ENCODE assay signal across 16 mouse cellular contexts in the genomic region with DNA sequence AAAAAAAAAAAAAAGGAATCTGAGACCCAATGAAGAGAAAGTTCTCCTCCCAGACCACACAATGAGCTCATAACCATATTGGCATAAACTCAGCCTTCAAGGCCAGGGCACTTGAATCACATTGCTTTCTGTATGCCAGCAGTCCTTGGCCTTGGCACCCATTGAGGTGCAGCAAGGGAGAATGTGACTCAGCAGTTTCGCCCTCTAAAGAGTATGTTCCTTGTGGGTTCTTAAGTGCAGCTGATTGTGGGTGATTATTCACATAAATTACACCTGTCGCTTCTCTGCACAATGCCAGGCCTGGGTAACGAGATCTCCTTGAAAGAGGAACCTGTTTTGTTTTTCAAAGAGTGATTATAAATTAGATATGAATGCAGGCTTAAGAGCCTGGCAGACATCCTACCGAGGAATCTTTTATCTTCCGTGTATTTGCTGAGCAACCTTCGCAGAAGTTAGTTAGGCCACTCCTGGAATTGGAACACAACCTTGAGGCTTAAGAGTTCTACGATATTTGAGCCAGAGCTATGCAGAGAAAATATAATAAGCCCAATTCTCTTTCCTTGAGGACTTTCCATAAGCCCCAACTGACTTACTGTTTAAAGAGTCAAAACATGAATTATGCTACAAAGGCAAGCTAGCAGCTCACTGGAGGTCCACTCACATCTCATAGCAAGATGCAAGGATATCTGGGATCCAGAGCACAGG. TPM values are rescaled to one million over a fixed set of nuclear protein-coding genes. Genes with fewer than 3 reads are reported as not detected.
A peak's percentile ranks its signal among the peaks of the same experiment; 100 is the strongest.
DNase-seq lines count a peak whose midpoint lies in the region; ATAC-seq and TF ChIP-seq lines count a peak whose summit lies in the region.
"Had no signal": no experiment of that assay in that cellular context is flagged by ENCODE, and none has a peak within 500 bp of the region (broad histone marks: within the 10 kb centered on the region; RNA-seq: fewer than 3 reads in every experiment).

No protein-coding gene starts in this region.

- no peaks in the 10 kb centered on the region for H3K27me3 ChIP-seq in liver, adult 2 months (ENCODE audit: control insufficient read depth, insufficient read depth, low read length)
- H3K27me3 ChIP-seq in liver, embryonic 12.5 days (replicated peaks), result no peaks in the 10 kb centered on the region; the same call in 1 of the 2 replicates
- H3K27me3 ChIP-seq in embryonic facial prominence, embryonic 14.5 days (replicated peaks; ENCODE audit: control insufficient read depth, insufficient read depth, low read length), result 0 out of 2 replicates have a peak, but pooled peaks cover 4% of the 10 kb centered on the region
- peaks cover 3% of the 10 kb centered on the region; the same call in 1 of the 2 replicates for H3K27me3 ChIP-seq in hindbrain, embryonic 16.5 days (replicated peaks; ENCODE audit: control insufficient read depth, insufficient read depth, low read length)
- no peaks in the 10 kb centered on the region for H3K27me3 ChIP-seq in liver, postnatal 0 days (ENCODE audit: insufficient read depth, low read length)

- no peak overlapping the region for H3K9ac ChIP-seq in liver, adult 2 months (ENCODE audit: low read depth, low read length)
- H3K9ac ChIP-seq in liver, embryonic 12.5 days, result no peak overlapping the region
- no peak overlapping the region for H3K9ac ChIP-seq in embryonic facial prominence, embryonic 14.5 days (ENCODE audit: low read depth, low read length)
- no peak overlapping the region for H3K9ac ChIP-seq in hindbrain, embryonic 16.5 days (ENCODE audit: low read depth, low read length)
- H3K9ac ChIP-seq in liver, postnatal 0 days (replicated peaks), result no peak overlapping the region
- H3K9ac ChIP-seq: hindbrain, embryonic 14.5 days; midbrain, embryonic 13.5 days had no signal

- H3K4me1 ChIP-seq in liver, adult 2 months (ENCODE audit: control insufficient read depth, insufficient read depth, low read length), result no peaks in the 10 kb centered on the region
- H3K4me1 ChIP-seq in liver, embryonic 12.5 days, result no peaks in the 10 kb centered on the region
- peaks cover 9% of the 10 kb centered on the region; the same call in 1 of the 2 replicates for H3K4me1 ChIP-seq in embryonic facial prominence, embryonic 14.5 days (ENCODE audit: control insufficient read depth, insufficient read depth, low read length)
- no peaks in the 10 kb centered on the region for H3K4me1 ChIP-seq in hindbrain, embryonic 16.5 days (ENCODE audit: control insufficient read depth, insufficient read depth, low read depth, low read length)
- no peaks in the 10 kb centered on the region for H3K4me1 ChIP-seq in liver, postnatal 0 days (ENCODE audit: insufficient read depth)

- no peak for TF ChIP-seq CTCF in liver, adult 2 months (IDR thresholded peaks at IDR 0.05; ENCODE audit: low read depth, low read length)
- TF ChIP-seq CTCF in liver, postnatal 0 days (IDR thresholded peaks at IDR 0.05; ENCODE audit: low read depth), result no peak

- H3K4me2 ChIP-seq in liver, embryonic 12.5 days, result no peak overlapping the region
- no peak overlapping the region for H3K4me2 ChIP-seq in embryonic facial prominence, embryonic 14.5 days (ENCODE audit: low read depth, low read length)
- H3K4me2 ChIP-seq in hindbrain, embryonic 16.5 days (ENCODE audit: low read length), result no peak overlapping the region
- H3K4me2 ChIP-seq in liver, postnatal 0 days (ENCODE audit: low read depth, low read length), result no peak overlapping the region
- H3K4me2 ChIP-seq: hindbrain, embryonic 14.5 days; liver, embryonic 11.5 days; midbrain, embryonic 13.5 days had no signal

- TF ChIP-seq POLR2A in liver, adult 2 months (IDR thresholded peaks at IDR 0.05; ENCODE audit: extremely low read depth, insufficient read depth, low read length), result no peak

- no peak for ATAC-seq in liver, embryonic 12.5 days
- peak; percentile 72 for ATAC-seq in embryonic facial prominence, embryonic 14.5 days (ENCODE audit: low read depth)
- ATAC-seq in megakaryocyte-erythroid progenitor cell, adult 5-6 weeks (replicated peaks; ENCODE audit: low FRiP score, low TSS enrichment, poor library complexity, severe bottlenecking), result no peak
- ATAC-seq in hindbrain, embryonic 16.5 days, result no peak
- no peak for ATAC-seq in liver, postnatal 0 days
- ATAC-seq: midbrain, embryonic 13.5 days had no signal

- H3K36me3 ChIP-seq in liver, adult 2 months (ENCODE audit: control insufficient read depth, insufficient read depth, low read length), result no peaks in the 10 kb centered on the region
- H3K36me3 ChIP-seq in liver, embryonic 12.5 days, result no peaks in the 10 kb centered on the region
- H3K36me3 ChIP-seq in embryonic facial prominence, embryonic 14.5 days (ENCODE audit: control insufficient read depth, insufficient read depth, low read length), result no peaks in the 10 kb centered on the region
- no peaks in the 10 kb centered on the region for H3K36me3 ChIP-seq in hindbrain, embryonic 16.5 days (ENCODE audit: control insufficient read depth, insufficient read depth, low read length)
- H3K36me3 ChIP-seq in liver, postnatal 0 days (replicated peaks; ENCODE audit: insufficient read depth, low read length), result no peaks in the 10 kb centered on the region
- H3K36me3 ChIP-seq: G1E; midbrain, embryonic 13.5 days had no signal

- H3K4me3 ChIP-seq in liver, adult 2 months (ENCODE audit: insufficient read depth, low read depth, low read length), result no peak overlapping the region
- H3K4me3 ChIP-seq in liver, embryonic 12.5 days, result no peak overlapping the region
- no peak overlapping the region for H3K4me3 ChIP-seq in embryonic facial prominence, embryonic 14.5 days (ENCODE audit: low read depth, low read length)
- H3K4me3 ChIP-seq in hindbrain, embryonic 16.5 days (ENCODE audit: low read length), result no peak overlapping the region
- H3K4me3 ChIP-seq in liver, postnatal 0 days (ENCODE audit: low read depth, low read length), result no peak overlapping the region
- H3K4me3 ChIP-seq: midbrain, embryonic 13.5 days had no signal

- H3K9me3 ChIP-seq in liver, embryonic 12.5 days (replicated peaks), result no peaks in the 10 kb centered on the region
- no peaks in the 10 kb centered on the region for H3K9me3 ChIP-seq in embryonic facial prominence, embryonic 14.5 days (ENCODE audit: control insufficient read depth, low read length)
- H3K9me3 ChIP-seq in hindbrain, embryonic 16.5 days (ENCODE audit: control insufficient read depth, low read length), result no peaks in the 10 kb centered on the region
- H3K9me3 ChIP-seq in liver, postnatal 0 days (ENCODE audit: low read length), result no peaks in the 10 kb centered on the region
- H3K9me3 ChIP-seq: midbrain, embryonic 13.5 days had no signal

- peak; percentile 31 for DNase-seq in liver, adult 2 months (ENCODE audit: extremely low read depth, low read depth, low spot score)
- DNase-seq in adipocyte (ENCODE audit: low spot score), result peak; percentile 35
- DNase-seq in embryonic facial prominence, embryonic 14.5 days (ENCODE audit: low spot score), result peak; percentile 69
- peak; percentile 56 for DNase-seq in lung, postnatal 25 days (ENCODE audit: low spot score)
- no peak for DNase-seq in liver, postnatal 0 days
- DNase-seq: gastrocnemius, postnatal 10 days; layer of hippocampus, postnatal 36 days; spleen, adult 18-20 months; thymus, postnatal 36 days had no signal

- H3K79me2 ChIP-seq in liver, adult 2 months (ENCODE audit: control insufficient read depth, insufficient read depth, low read length), result no peaks in the 10 kb centered on the region

- TF ChIP-seq EP300 in liver, postnatal 0 days (IDR thresholded peaks at IDR 0.05; ENCODE audit: low read depth), result no peak

- no peak overlapping the region for H3K27ac ChIP-seq in liver, adult 2 months (replicated peaks; ENCODE audit: insufficient read depth, low read depth, low read length)
- no peak overlapping the region for H3K27ac ChIP-seq in liver, embryonic 12.5 days
- H3K27ac ChIP-seq in embryonic facial prominence, embryonic 14.5 days (replicated peaks; ENCODE audit: low read depth, low read length), result no peak overlapping the region
- H3K27ac ChIP-seq in hindbrain, embryonic 16.5 days (ENCODE audit: low read depth, low read length), result no peak overlapping the region
- H3K27ac ChIP-seq in liver, postnatal 0 days (ENCODE audit: low read depth), result no peak overlapping the region
- H3K27ac ChIP-seq: hindbrain, embryonic 14.5 days; midbrain, embryonic 13.5 days had no signal

- WGBS in liver, adult 2 months, result 86% methylated on average over 7 of the region's 7 CpGs
- WGBS in liver, embryonic 12.5 days (ENCODE audit: insufficient replicate concordance), result 57% methylated on average over 7 of the region's 7 CpGs
- WGBS in embryonic facial prominence, embryonic 14.5 days, result 54% methylated on average over 7 of the region's 7 CpGs
- WGBS in hindbrain, embryonic 16.5 days, result 78% methylated on average over 7 of the region's 7 CpGs
- WGBS in liver, postnatal 0 days (ENCODE audit: insufficient replicate concordance), result 49% methylated on average over 7 of the region's 7 CpGs

RNA-seq across cellular contexts. Expression of a gene that starts 48.0 kb away (rescaled TPM):
- total RNA-seq in liver, adult 2 months (2014; rRNA removed), result 0.40 and 0.46 TPM in 2 replicates
- 1.5 and 3.5 TPM in 2 replicates for polyA plus RNA-seq in liver, adult 2 months (2012; rRNA removed)
- 0.57 and 0.59 TPM in 2 replicates for polyA plus RNA-seq in liver, embryonic 12.5 days (2016; fragmentation: Nextera tagmentation; extraction: Ambion mirVana)
- polyA plus RNA-seq in embryonic facial prominence, embryonic 14.5 days (2014; fragmentation: Nextera tagmentation; extraction: Ambion mirVana), result 58.6 and 68.9 TPM in 2 replicates
- not detected in 2 replicates for total RNA-seq in megakaryocyte-erythroid progenitor cell, adult 5-6 weeks (2014; fragmentation: Nextera tagmentation)
- not detected in 2 replicates for total RNA-seq in megakaryocyte-erythroid progenitor cell, adult 5-6 weeks (2017)
- polyA plus RNA-seq in hindbrain, embryonic 16.5 days (2015; fragmentation: Nextera tagmentation; extraction: Ambion mirVana), result 17.8 and 24.2 TPM in 2 replicates
- 0.14 and 0.37 TPM in 2 replicates for polyA plus RNA-seq in liver, postnatal 0 days (2015; fragmentation: Nextera tagmentation; extraction: Ambion mirVana)
- polyA plus RNA-seq: G1E had no signal
